Mouse (Mus musculus) C2C12 (cell line): ENCODE measurements around the gene Slc24a3. TPM values are rescaled to one million over a fixed set of nuclear protein-coding genes. Genes with fewer than 3 reads are reported as not detected.
A peak's percentile ranks its signal among the peaks of the same experiment; 100 is the strongest.

Experiments
- H3K27me3 ChIP-seq: one replicate; pipeline ENCODE4 v1.6.1; 2011; ENCODE audit not compliant: control insufficient read depth, insufficient read depth, insufficient read length
- H3K36me3 ChIP-seq: one replicate; pipeline ENCODE4 v1.6.1; 2011; ENCODE audit not compliant: control insufficient read depth, insufficient read depth
- H3K4me3 ChIP-seq: one replicate; pipeline ENCODE4 v1.5.1; 2011; ENCODE audit warnings: mild to moderate bottlenecking, control low read depth; ENCODE audit not compliant: poor library complexity, insufficient read depth, severe bottlenecking
- H3K79me2 ChIP-seq: one replicate; pipeline ENCODE4 v1.6.1; 2011; ENCODE audit not compliant: control insufficient read depth, insufficient read depth
- H3K79me3 ChIP-seq: one replicate; pipeline ENCODE4 v1.6.1; 2011; ENCODE audit warnings: low read depth, control low read depth
- H3ac ChIP-seq: one replicate; pipeline ENCODE3; 2011; ENCODE audit warnings: low read depth; ENCODE audit not compliant: control insufficient read depth, insufficient read length
- CEBPB ChIP-seq: IDR thresholded peaks from one replicate; pipeline ENCODE4 v1.6.1; 2011; ENCODE audit warnings: low read depth, mild to moderate bottlenecking, control low read depth, moderate library complexity
- CTCF ChIP-seq: IDR thresholded peaks from one replicate; pipeline ENCODE4 v1.5.1; 2011; ENCODE audit not compliant: control insufficient read depth, insufficient read depth, insufficient read length
- FOSL1 ChIP-seq: IDR thresholded peaks from one replicate; pipeline ENCODE4 v1.8.0; 2011; ENCODE audit warnings: mild to moderate bottlenecking, low read length; ENCODE audit not compliant: poor library complexity, insufficient read depth, severe bottlenecking
- MAX ChIP-seq: IDR thresholded peaks from one replicate; pipeline ENCODE4 v1.6.1; 2011; ENCODE audit warnings: mild to moderate bottlenecking, control low read depth
- MYOD1 ChIP-seq: IDR thresholded peaks from one replicate; pipeline ENCODE4 v1.6.1; 2011; ENCODE audit warnings: low read depth; ENCODE audit not compliant: control insufficient read depth, insufficient read length
- MYOG ChIP-seq: IDR thresholded peaks from one replicate; pipeline ENCODE4 v1.6.1; 2011; ENCODE audit not compliant: control insufficient read depth, insufficient read length; ENCODE audit errors: extremely low read depth
- USF1 ChIP-seq: IDR thresholded peaks from one replicate; pipeline ENCODE4 v1.6.1; 2011; ENCODE audit warnings: low read depth, mild to moderate bottlenecking, control low read depth, moderate library complexity
- polyA plus RNA-seq: library from polyadenylated mRNA; unstranded; fragments of >200 nt; fragmentation: generic; extraction: Trizol; gene quantifications from one replicate; pipeline ENCODE4 v1.2.1, GENCODE M21; 2012; ENCODE audit warnings: missing spikeins

Slc24a3 gene
- polyA plus RNA-seq, 1 experiment, result 0.35 TPM

DNA sequence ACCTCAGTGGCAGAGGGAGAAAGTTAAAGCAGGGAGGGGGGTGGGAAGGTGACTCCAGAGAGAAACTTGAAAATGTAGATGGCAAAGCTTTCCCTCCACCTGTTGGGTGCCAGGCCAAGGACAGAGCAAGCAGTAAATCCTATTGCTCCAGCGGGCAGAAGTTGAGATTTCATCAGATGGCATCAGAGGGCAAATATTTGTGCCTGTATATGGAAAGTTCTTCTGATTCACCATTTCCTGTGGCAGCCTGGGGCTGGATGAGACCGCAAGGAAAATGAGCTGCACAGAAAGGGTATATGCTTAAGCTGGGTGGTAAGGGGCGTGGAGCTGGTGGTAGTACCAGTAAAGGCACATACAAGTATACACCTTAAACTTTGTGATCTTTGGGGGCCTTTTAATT lies 153.7 kb downstream of the Slc24a3 start:
- no peaks in the 10 kb centered on the region for H3K79me2 ChIP-seq
- no peaks in the 10 kb centered on the region for H3K36me3 ChIP-seq
- no peak overlapping the region for H3ac ChIP-seq
- TF ChIP-seq CEBPB (no peak), CTCF (no peak), FOSL1 (no peak), USF1 (no peak), MAX (no peak), MYOD1 (peak; percentile 56), MYOG (no peak)
- H3K4me3 ChIP-seq, result no peak overlapping the region
- no peaks in the 10 kb centered on the region for H3K27me3 ChIP-seq
- no peaks in the 10 kb centered on the region for H3K79me3 ChIP-seq

DNA sequence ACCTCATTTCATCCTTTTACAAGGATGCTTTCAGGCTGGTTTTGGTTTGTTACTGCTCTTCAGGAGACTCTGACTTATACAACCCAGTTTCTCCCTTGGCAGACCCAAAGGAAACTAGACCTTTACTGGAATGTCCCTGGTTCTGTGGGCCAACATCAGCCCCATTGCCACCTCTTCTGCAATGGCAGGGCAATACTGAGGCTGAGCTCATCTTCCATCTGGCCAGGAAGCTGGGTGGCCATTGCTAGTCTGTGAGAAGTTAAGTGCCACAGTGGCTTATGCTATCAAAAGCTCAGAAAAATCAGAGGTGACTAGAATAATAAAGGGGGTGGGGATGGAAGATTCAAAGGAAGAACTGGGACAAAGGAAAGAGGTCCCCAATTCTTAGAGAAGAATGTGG lies 154.2 kb downstream of the Slc24a3 start:
- H3K79me3 ChIP-seq, result no peaks in the 10 kb centered on the region
- no peaks in the 10 kb centered on the region for H3K79me2 ChIP-seq
- TF ChIP-seq CTCF (no peak), USF1 (no peak), MAX (no peak), FOSL1 (no peak), CEBPB (no peak), MYOG (no peak), MYOD1 (no peak)
- H3ac ChIP-seq, result no peak overlapping the region
- no peaks in the 10 kb centered on the region for H3K36me3 ChIP-seq
- H3K27me3 ChIP-seq, result no peaks in the 10 kb centered on the region
- no peak overlapping the region for H3K4me3 ChIP-seq

DNA sequence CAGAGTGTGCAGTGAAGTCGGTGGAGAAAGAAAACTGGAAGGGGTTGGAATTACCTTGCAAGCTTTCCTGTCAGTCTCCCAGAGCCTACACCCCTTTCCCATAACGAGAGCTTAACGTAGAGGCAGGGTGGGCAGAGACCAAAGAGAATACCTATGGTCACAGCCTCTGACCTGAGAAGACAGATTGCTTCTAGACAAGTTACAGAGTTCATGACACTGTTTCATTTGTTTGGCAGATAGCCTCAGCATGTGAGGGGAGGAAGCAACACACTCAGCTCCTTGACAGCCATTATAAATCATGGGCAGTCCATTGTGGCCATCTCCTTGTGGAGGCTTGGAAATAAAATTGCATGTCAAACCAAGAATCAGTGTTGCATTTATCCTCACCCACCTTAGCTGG lies 156.9 kb downstream of the Slc24a3 start:
- no peak for TF ChIP-seq CEBPB
- TF ChIP-seq CTCF, result no peak
- TF ChIP-seq MAX, result no peak
- TF ChIP-seq MYOD1, result no peak
- no peak for TF ChIP-seq MYOG
- TF ChIP-seq USF1, result no peak
- no peak for TF ChIP-seq FOSL1
- no peaks in the 10 kb centered on the region for H3K36me3 ChIP-seq

DNA sequence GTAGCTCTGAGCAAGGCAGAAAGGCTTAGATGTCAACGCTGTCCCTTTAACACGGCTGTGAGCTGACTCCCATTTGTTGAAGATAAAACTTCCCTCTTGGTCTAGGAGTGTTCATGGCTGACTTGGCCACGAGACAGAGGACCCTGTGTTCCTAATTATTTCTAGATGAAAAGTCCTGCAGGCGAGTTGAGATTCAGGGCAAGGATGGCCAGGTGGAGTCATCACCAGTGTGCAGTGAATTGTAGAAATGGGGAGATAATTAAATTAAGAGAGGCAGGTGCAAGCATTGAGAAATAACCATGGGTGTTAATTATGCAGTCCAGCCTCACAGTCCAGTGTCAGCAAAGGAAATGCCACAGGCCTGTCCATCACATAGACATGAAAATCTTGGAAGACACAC lies 158.3 kb downstream of the Slc24a3 start:
- no peaks in the 10 kb centered on the region for H3K36me3 ChIP-seq
- no peaks in the 10 kb centered on the region for H3K79me2 ChIP-seq
- no peaks in the 10 kb centered on the region for H3K27me3 ChIP-seq
- no peaks in the 10 kb centered on the region for H3K79me3 ChIP-seq
- TF ChIP-seq USF1 (no peak), CEBPB (no peak), MYOD1 (no peak), MYOG (no peak), FOSL1 (no peak), CTCF (no peak), MAX (no peak)
- H3ac ChIP-seq, result no peak overlapping the region
- H3K4me3 ChIP-seq, result no peak overlapping the region

More for the DNA sequence above, 156.9 kb downstream of the Slc24a3 start:
- no peaks in the 10 kb centered on the region for H3K79me3 ChIP-seq
- no peaks in the 10 kb centered on the region for H3K79me2 ChIP-seq
- H3K27me3 ChIP-seq, result no peaks in the 10 kb centered on the region
- H3K4me3 ChIP-seq, result no peak overlapping the region
- no peak overlapping the region for H3ac ChIP-seq

DNA sequence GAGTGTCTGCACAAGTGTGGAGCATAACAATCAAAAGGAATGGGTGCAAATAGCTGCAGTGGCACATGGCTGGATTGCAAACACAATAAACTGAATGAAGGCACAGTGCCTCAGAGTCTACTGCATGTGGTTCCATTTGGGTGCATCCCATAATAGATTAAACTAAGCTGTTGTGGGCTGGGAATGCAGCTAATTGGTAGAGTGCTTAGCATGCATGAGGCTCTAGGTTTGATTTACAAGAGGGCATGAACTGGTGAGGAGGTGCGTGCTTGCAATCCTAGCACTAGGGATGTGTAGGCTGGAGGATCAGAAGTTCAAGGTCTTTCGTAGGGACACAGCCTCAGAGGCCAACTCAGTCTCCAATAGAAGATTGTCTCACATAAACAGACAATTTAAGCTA lies 159.0 kb downstream of the Slc24a3 start:
- Histone ChIP-seq H3K79me2 (no peaks in the 10 kb centered on the region), H3K4me3 (no peak overlapping the region), H3K79me3 (no peaks in the 10 kb centered on the region), H3K36me3 (no peaks in the 10 kb centered on the region), H3ac (no peak overlapping the region), H3K27me3 (no peaks in the 10 kb centered on the region)
- TF ChIP-seq MYOG (no peak), CTCF (no peak), USF1 (no peak), MAX (no peak), FOSL1 (no peak), MYOD1 (no peak), CEBPB (no peak)

DNA sequence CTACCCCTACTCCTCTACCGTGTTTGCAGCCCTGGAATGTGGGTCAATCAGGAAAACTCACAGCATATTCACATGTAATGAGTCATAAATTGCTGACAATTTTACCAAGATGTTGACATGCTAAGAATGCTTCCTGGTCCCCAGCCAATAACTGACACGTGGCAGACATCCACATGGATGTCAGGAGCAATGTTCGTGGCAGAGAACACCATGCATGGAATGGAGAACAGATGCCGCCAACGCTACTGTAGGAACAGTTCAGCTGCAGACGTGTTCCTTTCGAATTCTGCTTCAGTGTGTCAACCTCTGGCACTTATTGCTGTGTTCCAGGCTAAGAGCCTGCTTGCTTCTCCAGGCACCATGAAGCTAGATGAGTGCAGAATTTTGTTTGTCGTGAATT lies 162.2 kb downstream of the Slc24a3 start:
- Histone ChIP-seq H3K4me3 (no peak overlapping the region), H3K36me3 (no peaks in the 10 kb centered on the region), H3ac (no peak overlapping the region), H3K79me2 (no peaks in the 10 kb centered on the region), H3K27me3 (no peaks in the 10 kb centered on the region), H3K79me3 (no peaks in the 10 kb centered on the region)
- TF ChIP-seq FOSL1 (no peak), MAX (no peak), MYOG (no peak), CEBPB (no peak), USF1 (no peak), CTCF (no peak), MYOD1 (no peak)

DNA sequence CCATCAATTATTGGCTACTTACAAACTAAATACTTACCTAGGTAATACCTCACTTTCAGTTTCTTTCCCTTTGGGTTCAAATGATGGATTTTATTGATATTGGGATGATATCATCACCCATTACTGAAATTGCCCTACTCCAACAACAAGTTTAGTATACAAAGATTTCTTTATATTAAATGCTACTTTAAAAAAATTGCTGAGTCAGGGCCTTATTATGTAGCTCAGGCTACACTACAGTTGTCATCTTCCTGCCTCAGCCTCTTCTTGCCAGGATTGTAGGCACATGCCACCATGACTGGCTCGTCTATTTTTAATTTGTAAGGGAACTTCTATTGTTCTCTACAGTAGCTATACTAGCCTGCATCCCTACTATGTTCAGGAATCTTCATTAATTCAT lies 164.0 kb downstream of the Slc24a3 start:
- H3K36me3 ChIP-seq, result no peaks in the 10 kb centered on the region
- no peaks in the 10 kb centered on the region for H3K79me3 ChIP-seq
- H3ac ChIP-seq, result no peak overlapping the region
- H3K27me3 ChIP-seq, result no peaks in the 10 kb centered on the region
- H3K79me2 ChIP-seq, result no peaks in the 10 kb centered on the region
- no peak overlapping the region for H3K4me3 ChIP-seq
- TF ChIP-seq FOSL1 (no peak), CTCF (no peak), MYOD1 (no peak), MYOG (no peak), USF1 (no peak), CEBPB (no peak), MAX (no peak)
